Comparison of ENCODE assay signal across 8 mouse cellular contexts in genomic region chr1:172499765-172500441, GRCm38 (mm10). TPM values are rescaled to one million over a fixed set of nuclear protein-coding genes. Genes with fewer than 3 reads are reported as not detected.
DNase-seq lines count a peak whose midpoint lies in the region; ATAC-seq and TF ChIP-seq lines count a peak whose summit lies in the region.

Gene Tagln2 (plus strand): TSS chr1:172500047.

- no peaks in the 10 kb centered on the region for H3K9me3 ChIP-seq in E14TG2a.4 (ENCODE audit: low read length)
- no peaks in the 10 kb centered on the region for H3K9me3 ChIP-seq in forebrain, embryonic 14.5 days (replicated peaks; ENCODE audit: control insufficient read depth, low read length)
- H3K9me3 ChIP-seq in limb, embryonic 10.5 days (replicated peaks): no peaks in the 10 kb centered on the region
- H3K9me3 ChIP-seq in midbrain, embryonic 11.5 days (ENCODE audit: control insufficient read depth, low read length): no peaks in the 10 kb centered on the region

- peak within 1 kb of the TSS; percentile 56 for H3K4me2 ChIP-seq in forebrain, embryonic 14.5 days (ENCODE audit: low read length)
- peak within 1 kb of the TSS; percentile 54 for H3K4me2 ChIP-seq in midbrain, embryonic 11.5 days

- H3K27ac ChIP-seq in forebrain, embryonic 14.5 days (ENCODE audit: low read depth, low read length): peak within 1 kb of the TSS; percentile 17; the same call in 1 of the 2 replicates
- peak within 1 kb of the TSS; percentile 79 for H3K27ac ChIP-seq in limb, embryonic 10.5 days
- H3K27ac ChIP-seq in midbrain, embryonic 11.5 days (ENCODE audit: low read depth, low read length): peak within 1 kb of the TSS; percentile 5; the same call in 1 of the 2 replicates

- H3K36me3 ChIP-seq in E14TG2a.4 (ENCODE audit: insufficient read depth, low read length): peaks cover 32% of the 10 kb centered on the region
- H3K36me3 ChIP-seq in forebrain, embryonic 14.5 days (ENCODE audit: control insufficient read depth, insufficient read depth, low read length): peaks cover 43% of the 10 kb centered on the region
- peaks cover 44% of the 10 kb centered on the region for H3K36me3 ChIP-seq in limb, embryonic 10.5 days
- H3K36me3 ChIP-seq in midbrain, embryonic 11.5 days (ENCODE audit: control insufficient read depth, insufficient read depth, low read length): peaks cover 22% of the 10 kb centered on the region
- H3K36me3 ChIP-seq in splenic B cell, adult 2 months (ENCODE audit: control insufficient read depth, insufficient read depth, low read length, poor library complexity, severe bottlenecking): no peaks in the 10 kb centered on the region

- H3K4me3 ChIP-seq in E14TG2a.4 (replicated peaks; ENCODE audit: low read length): peak within 1 kb of the TSS; percentile 87
- H3K4me3 ChIP-seq in forebrain, embryonic 14.5 days (ENCODE audit: low read depth, low read length): peak within 1 kb of the TSS; percentile 29
- H3K4me3 ChIP-seq in limb, embryonic 10.5 days: peak within 1 kb of the TSS; percentile 62
- H3K4me3 ChIP-seq in midbrain, embryonic 11.5 days (ENCODE audit: low read depth, low read length): peak within 1 kb of the TSS; percentile 33

- peaks cover 87% of the 10 kb centered on the region for H3K4me1 ChIP-seq in E14TG2a.4 (replicated peaks; ENCODE audit: low read depth, low read length)
- H3K4me1 ChIP-seq in forebrain, embryonic 14.5 days (ENCODE audit: control insufficient read depth, insufficient read depth, low read length): peaks cover 27% of the 10 kb centered on the region
- H3K4me1 ChIP-seq in limb, embryonic 10.5 days: peaks cover 58% of the 10 kb centered on the region
- peaks cover 29% of the 10 kb centered on the region for H3K4me1 ChIP-seq in midbrain, embryonic 11.5 days (ENCODE audit: control insufficient read depth, insufficient read depth, low read length)

- peak; percentile 22 for ATAC-seq in forebrain, embryonic 14.5 days
- peak; percentile 26 to 40 for ATAC-seq in hematopoietic stem cell, adult 5-6 weeks (replicated peaks in 1 of 2; ENCODE audit: insufficient read depth in 1 of 2, low FRiP score in 2 of 2, low TSS enrichment in 1 of 2, low read depth in 1 of 2, poor library complexity in 2 of 2, severe bottlenecking in 2 of 2)
- ATAC-seq in midbrain, embryonic 11.5 days (ENCODE audit: low FRiP score): peak; percentile 47

- peaks cover 16% of the 10 kb centered on the region for H3K27me3 ChIP-seq in E14TG2a.4 (ENCODE audit: insufficient read depth, low read length)
- H3K27me3 ChIP-seq in forebrain, embryonic 14.5 days (replicated peaks; ENCODE audit: control insufficient read depth, insufficient read depth, low read length): peaks cover 21% of the 10 kb centered on the region; the same call in 1 of the 2 replicates
- H3K27me3 ChIP-seq in limb, embryonic 10.5 days (ENCODE audit: low read depth, poor library complexity, severe bottlenecking): peaks cover 29% of the 10 kb centered on the region
- peaks cover 23% of the 10 kb centered on the region for H3K27me3 ChIP-seq in midbrain, embryonic 11.5 days (ENCODE audit: control insufficient read depth, insufficient read depth, low read length)
- no peaks in the 10 kb centered on the region for H3K27me3 ChIP-seq in splenic B cell, adult 2 months (ENCODE audit: control insufficient read depth, insufficient read depth, low read length, poor library complexity, severe bottlenecking)

- no peak for TF ChIP-seq CTCF in E14TG2a.4 (conservative IDR thresholded peaks at IDR 0.05; ENCODE audit: low read length)

- WGBS in forebrain, embryonic 14.5 days: under 1% methylated on average over 30 of the region's 30 CpGs
- 1% methylated on average over 30 of the region's 30 CpGs for WGBS in limb, embryonic 10.5 days
- under 1% methylated on average over 30 of the region's 30 CpGs for WGBS in midbrain, embryonic 11.5 days

- H3K9ac ChIP-seq in forebrain, embryonic 14.5 days (ENCODE audit: low read length): peak within 1 kb of the TSS; percentile 42
- H3K9ac ChIP-seq in midbrain, embryonic 11.5 days (ENCODE audit: low read length): peak within 1 kb of the TSS; percentile 49; the same call in 1 of the 2 replicates

- DNase-seq in adrenal gland, adult 2 months: peak; percentile 91
- DNase-seq in forebrain, embryonic 14.5 days (ENCODE audit: low spot score): peak; percentile 58
- peak; percentile 84 for DNase-seq in limb, embryonic 10.5 days (ENCODE audit: low spot score)
- DNase-seq in midbrain, embryonic 11.5 days (ENCODE audit: low spot score, missing footprints): peak; percentile 96
- DNase-seq in splenic B cell, adult 2 months (ENCODE audit: low read depth, low spot score): peak; percentile 66
- DNase-seq in frontal cortex, postnatal 14 days (ENCODE audit: low spot score in 2 of 2): no peak

RNA-seq across cellular contexts. Expression of gene Tagln2, which starts in this region (rescaled TPM):
- 100 to 1,000 TPM in 1 of 2 experiments, 10 to 100 TPM in 1; 60.9 to 108 TPM for total RNA-seq in adrenal gland, adult 2 months (2021)
- polyA plus RNA-seq in adrenal gland, adult 2 months (2012; rRNA removed): 89.5 and 121 TPM in 2 replicates
- polyA plus RNA-seq in forebrain, embryonic 14.5 days (2014; fragmentation: Nextera tagmentation; extraction: Ambion mirVana): 40.4 and 53.3 TPM in 2 replicates
- total RNA-seq in hematopoietic stem cell, adult 5-6 weeks (2017): 251 and 258 TPM in 2 replicates
- 77.0 and 84.6 TPM in 2 replicates for polyA plus RNA-seq in limb, embryonic 10.5 days (2016; fragmentation: Nextera tagmentation; extraction: Ambion mirVana)
- polyA plus RNA-seq in midbrain, embryonic 11.5 days (2014; fragmentation: Nextera tagmentation; extraction: Ambion mirVana): 36.3 and 39.1 TPM in 2 replicates

Comparison
In these comparisons a context has a peak if more than half of its experiments do, and no peak if none do; other contexts are left out.
1. H3K4me3 ChIP-seq: peak in every context shown above with its lines; median percentile 87 in E14TG2a.4; 62 in limb, embryonic 10.5 days; 33 in midbrain, embryonic 11.5 days; 29 in forebrain, embryonic 14.5 days.
2. DNase-seq: peak in adrenal gland, adult 2 months (single experiment), forebrain, embryonic 14.5 days (single experiment), limb, embryonic 10.5 days (single experiment), midbrain, embryonic 11.5 days (single experiment) and splenic B cell, adult 2 months (single experiment); none in frontal cortex, postnatal 14 days (0 of 2).
3. H3K27ac ChIP-seq: peak in every context shown above with its lines; median percentile 79 in limb, embryonic 10.5 days; 17 in forebrain, embryonic 14.5 days; 5 in midbrain, embryonic 11.5 days.
4. Peak in every context shown above with its lines, with median percentiles within 50 percentile points of each other: ATAC-seq.